Mouse (Mus musculus) monocyte, adult 2 months (primary cell): Measurements from ENCODE around the gene Far2.

Experiments used
- DNase-seq, 2 experiments: peaks; one replicate each; pipeline ENCODE4 v3.0.0; 2022; ENCODE audit warnings: low spot score in 2 of 2, low read depth in 1 of 2

Far2 gene

DNA sequence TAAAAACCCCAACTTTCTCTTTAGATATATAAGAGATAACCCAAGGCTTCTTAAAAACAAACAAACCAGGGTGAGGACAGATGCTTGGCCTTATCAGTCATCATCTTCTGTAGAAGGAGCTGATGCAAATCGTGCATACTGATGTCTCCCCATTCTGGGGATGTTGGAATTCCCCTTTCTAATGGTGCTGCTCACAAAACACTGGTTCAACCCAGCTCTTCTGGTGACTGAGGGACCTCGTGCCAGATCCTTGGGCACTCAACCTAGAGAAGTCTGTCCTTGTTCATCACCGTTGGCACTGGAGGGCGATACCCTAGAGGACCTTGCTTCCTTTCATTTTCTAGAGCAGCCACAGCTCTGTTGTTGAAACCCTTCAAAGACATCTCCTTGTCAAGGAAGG is 169.7 kb downstream of the Far2 start:
- DNase-seq = no peak

GRCm38 (mm10) chr6:148218235-148219076 is 171.4 kb downstream of the Far2 start:
- no peak for DNase-seq

DNA sequence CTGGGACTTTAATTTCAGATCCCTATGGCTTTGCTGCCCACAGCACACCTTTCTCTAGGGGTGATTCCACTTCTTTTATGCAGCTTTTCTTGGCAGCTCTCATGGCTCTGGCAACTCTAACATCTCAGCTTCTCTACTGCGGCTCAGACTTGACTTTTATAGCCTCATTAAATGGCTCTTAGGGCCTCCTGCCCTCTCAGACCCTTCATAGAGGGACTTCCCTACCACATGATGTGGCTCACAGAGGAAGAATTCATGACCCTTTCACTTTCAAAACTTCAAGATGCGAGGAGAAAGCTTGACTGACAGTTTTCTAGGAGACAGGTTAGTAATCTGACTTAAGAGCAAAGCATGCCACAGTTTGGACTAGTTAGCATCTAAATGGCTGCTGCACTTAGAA is 175.6 kb downstream of the Far2 start:
- no peak for DNase-seq

DNA sequence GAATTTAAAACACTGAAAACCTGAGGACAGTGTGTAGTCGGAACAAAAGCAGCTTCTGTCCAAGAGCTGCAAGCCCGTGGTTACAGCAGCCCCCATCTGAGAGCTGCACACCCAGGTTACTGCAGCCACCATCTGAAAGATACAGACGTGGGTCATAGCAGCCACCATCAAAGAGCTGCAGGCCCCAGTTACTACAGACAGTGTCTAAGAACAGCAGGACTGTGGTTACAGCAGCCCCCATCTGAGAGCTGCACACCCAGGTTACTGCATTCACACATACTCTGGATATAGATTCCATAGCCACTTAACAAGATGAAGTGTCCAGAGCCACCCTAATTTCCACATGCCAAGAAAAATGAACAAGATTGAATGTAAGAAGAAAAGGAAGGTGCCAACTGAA is 180.5 kb downstream of the Far2 start:
- no peak for DNase-seq
